Mouse (Mus musculus) limb, embryonic 12.5 days (tissue): ENCODE data around the gene Ppp1r13l. TPM values are rescaled to one million over a fixed set of nuclear protein-coding genes. Genes with fewer than 3 reads are reported as not detected.

ENCODE experiments used
- ATAC-seq: fragments of 200-750 bp; cut with Nextera tagmentation; 2 replicates; pipeline ENCODE4 v1.8.0; 2017; ENCODE audit warnings: low read depth, moderate TSS enrichment; ENCODE audit not compliant: insufficient number of reproducible peaks, insufficient read depth, low FRiP score, low TSS enrichment
- H3K27ac ChIP-seq: fragments of 300-500 bp; sonication (generic); 2 replicates; pipeline ENCODE4 v1.5.1; 2016; ENCODE audit warnings: mild to moderate bottlenecking, moderate library complexity
- H3K27me3 ChIP-seq: fragments of 300-500 bp; sonication (generic); 2 replicates; pipeline ENCODE4 v1.6.1; 2016; ENCODE audit warnings: mild to moderate bottlenecking, moderate library complexity
- H3K36me3 ChIP-seq: fragments of 300-500 bp; sonication (generic); 2 replicates; pipeline ENCODE4 v1.6.1; 2016; ENCODE audit warnings: mild to moderate bottlenecking, moderate library complexity
- H3K4me1 ChIP-seq: fragments of 300-500 bp; sonication (generic); replicated peaks from 2 replicates; pipeline ENCODE4 v1.6.1; 2016
- H3K4me2 ChIP-seq: fragments of 300-500 bp; sonication (generic); 2 replicates; pipeline ENCODE4 v1.6.1; 2016; ENCODE audit warnings: mild to moderate bottlenecking, moderate library complexity
- H3K4me3 ChIP-seq: fragments of 300-500 bp; sonication (generic); replicated peaks from 2 replicates; pipeline ENCODE4 v1.5.1; 2016; ENCODE audit warnings: mild to moderate bottlenecking
- H3K9ac ChIP-seq: fragments of 300-500 bp; sonication (generic); replicated peaks from 2 replicates; pipeline ENCODE4 v1.6.1; 2016; ENCODE audit warnings: mild to moderate bottlenecking, moderate library complexity
- H3K9me3 ChIP-seq: fragments of 300-500 bp; sonication (generic); 2 replicates; pipeline ENCODE4 v1.6.1; 2016; ENCODE audit warnings: mild to moderate bottlenecking, moderate library complexity
- WGBS: fragments of 180-500 bp; shearing (Covaris S2); methylation state at CpG from one replicate; pipeline ENCODE4 v1.1.7; 2016; 5-methylcytosine and 5-hydroxymethylcytosine counted together
- polyA plus RNA-seq: library from polyadenylated mRNA; unstranded; fragments of >200 nt; fragmentation: Nextera tagmentation; extraction: Ambion mirVana; gene quantifications from 2 replicates; pipeline ENCODE4 v1.2.1, GENCODE M21; 2016

Gene Ppp1r13l
- polyA plus RNA-seq, 1 experiment from 2014 or later = 7.1 TPM

GRCm38 (mm10) chr7:19354991-19355390, 4.6 kb upstream of the Ppp1r13l start:
- Histone ChIP-seq H3K9ac (no peak overlapping the region), H3K4me3 (no peak overlapping the region), H3K36me3 (peaks cover 75% of the 10 kb centered on the region), H3K4me2 (no peak overlapping the region), H3K27me3 (no peaks in the 10 kb centered on the region), H3K9me3 (no peaks in the 10 kb centered on the region), H3K4me1 (peaks cover 9% of the 10 kb centered on the region), H3K27ac (no peak overlapping the region)
- WGBS = 93% methylated on average over 5 of the region's 5 CpGs
- no peak for ATAC-seq

- Histone ChIP-seq H3K9ac (no peak overlapping the region), H3K4me3 (no peak overlapping the region), H3K4me2 (no peak overlapping the region), H3K27ac (no peak overlapping the region), H3K9me3 (no peaks in the 10 kb centered on the region), H3K27me3 (no peaks in the 10 kb centered on the region), H3K36me3 (peaks cover 64% of the 10 kb centered on the region), H3K4me1 (peaks cover 10% of the 10 kb centered on the region)
- ATAC-seq = no peak
- 72% methylated on average over 10 of the region's 10 CpGs for WGBS
These were observed 3.2 kb upstream of the Ppp1r13l start for GRCm38 (mm10) chr7:19356311-19356710.

GRCm38 (mm10) chr7:19357381-19358375, 1.9 kb upstream of the Ppp1r13l start:
- Histone ChIP-seq H3K27me3 (peaks cover 12% of the 10 kb centered on the region), H3K9ac (peak overlapping the region; percentile 68), H3K4me1 (peaks cover 21% of the 10 kb centered on the region), H3K9me3 (no peaks in the 10 kb centered on the region), H3K36me3 (peaks cover 50% of the 10 kb centered on the region), H3K4me3 (peak overlapping the region; percentile 75), H3K4me2 (peak overlapping the region; percentile 98), H3K27ac (no peak overlapping the region)
- no peak for ATAC-seq
- WGBS = 93% methylated on average over 25 of the region's 25 CpGs

GRCm38 (mm10) chr7:19358634-19359033, 915 bp upstream of the Ppp1r13l start:
- Histone ChIP-seq H3K27ac (no peak overlapping the region), H3K4me1 (peaks cover 21% of the 10 kb centered on the region)

DNA sequence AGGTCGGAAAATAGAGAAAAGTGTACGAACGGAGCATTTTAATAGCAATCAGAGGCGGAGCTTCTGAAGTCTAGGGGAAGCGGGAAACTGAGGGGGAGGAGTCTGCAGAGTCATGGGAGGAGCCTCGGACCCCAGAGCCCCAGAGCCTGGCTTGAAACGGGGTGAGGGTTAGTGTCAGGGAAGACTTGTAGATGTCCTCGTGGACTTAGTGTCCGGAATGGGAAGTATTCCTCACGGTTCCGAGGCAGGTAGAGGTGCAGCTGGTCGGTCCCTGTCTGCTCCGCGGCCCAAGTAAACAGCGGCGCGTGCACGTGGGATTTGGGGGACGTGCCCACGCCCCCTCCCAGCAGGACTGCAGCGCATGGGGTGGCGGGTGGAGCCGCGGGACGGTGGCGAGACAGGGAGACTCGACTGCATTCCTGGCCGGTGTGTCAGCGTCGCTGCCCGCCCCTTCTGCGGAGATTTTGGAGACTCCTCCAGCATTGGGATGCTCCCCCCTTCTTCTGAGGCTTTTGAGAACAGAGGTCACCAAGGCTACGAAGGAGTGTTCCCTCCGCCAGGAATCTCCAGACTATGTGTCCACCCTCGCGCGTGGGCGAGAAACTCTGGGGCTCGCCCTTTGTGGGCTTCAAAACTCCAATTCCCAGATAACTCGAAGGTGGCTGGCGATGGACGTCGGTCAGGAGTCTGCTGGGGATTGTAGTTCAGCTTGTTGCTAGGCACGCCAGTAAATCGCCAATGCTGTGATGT, 518 bp downstream of the Ppp1r13l start:
- Histone ChIP-seq H3K27ac (peak overlapping the region; percentile 50; the same call in 1 of the 2 replicates), H3K9ac (peak overlapping the region; percentile 68), H3K36me3 (peaks cover 28% of the 10 kb centered on the region), H3K4me2 (peak overlapping the region; percentile 98), H3K4me3 (peak overlapping the region; percentile 75), H3K4me1 (peaks cover 21% of the 10 kb centered on the region), H3K27me3 (peaks cover 16% of the 10 kb centered on the region), H3K9me3 (no peaks in the 10 kb centered on the region)
- peak; percentile 65 for ATAC-seq
- WGBS = under 1% methylated on average over 45 of the region's 45 CpGs

More at GRCm38 (mm10) chr7:19358634-19359033, 915 bp upstream of the Ppp1r13l start:
- Histone ChIP-seq H3K4me2 (peak overlapping the region; percentile 98), H3K36me3 (peaks cover 41% of the 10 kb centered on the region), H3K4me3 (peak overlapping the region; percentile 75), H3K9ac (peak overlapping the region; percentile 68), H3K27me3 (peaks cover 16% of the 10 kb centered on the region), H3K9me3 (no peaks in the 10 kb centered on the region)
- ATAC-seq = no peak
- WGBS = 22% methylated on average over 13 of the region's 13 CpGs

DNA sequence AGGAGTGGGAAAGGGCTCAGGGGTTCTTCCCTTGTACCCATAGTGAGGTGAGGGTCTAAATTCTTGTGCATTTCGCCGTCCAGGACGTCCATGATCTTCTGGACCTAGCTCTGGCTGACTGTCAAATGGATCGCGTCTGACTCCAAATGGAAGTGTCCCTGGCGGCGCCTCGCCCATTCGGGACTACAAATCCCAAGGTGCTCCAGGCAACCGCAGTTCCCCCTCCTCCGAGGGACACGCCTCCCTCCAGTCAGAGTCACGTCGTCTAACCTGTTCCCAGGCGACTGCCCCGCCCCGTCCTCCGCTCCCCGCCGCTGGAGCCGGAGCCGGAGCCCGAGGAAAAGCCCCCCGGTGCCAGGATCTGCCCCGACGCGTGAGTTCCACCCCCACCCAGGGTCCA, 1.4 kb downstream of the Ppp1r13l start:
- Histone ChIP-seq H3K9me3 (no peaks in the 10 kb centered on the region), H3K27ac (no peak overlapping the region), H3K4me1 (peaks cover 21% of the 10 kb centered on the region), H3K9ac (peak overlapping the region; percentile 54), H3K36me3 (peaks cover 21% of the 10 kb centered on the region), H3K4me2 (peak overlapping the region; percentile 98), H3K4me3 (peak overlapping the region; percentile 75), H3K27me3 (peaks cover 16% of the 10 kb centered on the region)
- ATAC-seq = peak; percentile 26; the same call in 1 of the 2 replicates
- WGBS = under 1% methylated on average over 27 of the region's 27 CpGs

- ATAC-seq = no peak
- Histone ChIP-seq H3K4me2 (peak overlapping the region; percentile 98), H3K27me3 (peaks cover 16% of the 10 kb centered on the region), H3K4me3 (peak overlapping the region; percentile 75), H3K36me3 (peaks cover 14% of the 10 kb centered on the region), H3K9ac (no peak overlapping the region), H3K27ac (no peak overlapping the region), H3K4me1 (peaks cover 21% of the 10 kb centered on the region), H3K9me3 (no peaks in the 10 kb centered on the region)
- 8% methylated on average over 16 of the region's 16 CpGs for WGBS
These were observed 2.2 kb downstream of the Ppp1r13l start for GRCm38 (mm10) chr7:19361720-19362119.

- H3K4me1 ChIP-seq = peaks cover 21% of the 10 kb centered on the region
- H3K4me3 ChIP-seq = peak overlapping the region; percentile 75; the same call in 1 of the 2 replicates
- peaks cover 16% of the 10 kb centered on the region for H3K27me3 ChIP-seq
- no peak for ATAC-seq
- peaks cover 9% of the 10 kb centered on the region for H3K36me3 ChIP-seq
- 58% methylated on average over 4 of the region's 4 CpGs for WGBS
- peak overlapping the region; percentile 35; the same call in 1 of the 2 replicates for H3K27ac ChIP-seq
- no peaks in the 10 kb centered on the region for H3K9me3 ChIP-seq
- H3K9ac ChIP-seq = no peak overlapping the region
- peak overlapping the region; percentile 98 for H3K4me2 ChIP-seq
These were observed 2.7 kb downstream of the Ppp1r13l start for GRCm38 (mm10) chr7:19362276-19362675.

GRCm38 (mm10) chr7:19363881-19364280, 4.3 kb downstream of the Ppp1r13l start:
- no peak for ATAC-seq
- Histone ChIP-seq H3K36me3 (0 out of 2 replicates have a peak, but pooled peaks cover 2% of the 10 kb centered on the region), H3K27ac (no peak overlapping the region), H3K4me2 (no peak overlapping the region), H3K9ac (no peak overlapping the region), H3K4me1 (peaks cover 16% of the 10 kb centered on the region), H3K4me3 (no peak overlapping the region), H3K9me3 (no peaks in the 10 kb centered on the region), H3K27me3 (peaks cover 22% of the 10 kb centered on the region)
- 2% methylated on average over 18 of the region's 18 CpGs for WGBS

DNA sequence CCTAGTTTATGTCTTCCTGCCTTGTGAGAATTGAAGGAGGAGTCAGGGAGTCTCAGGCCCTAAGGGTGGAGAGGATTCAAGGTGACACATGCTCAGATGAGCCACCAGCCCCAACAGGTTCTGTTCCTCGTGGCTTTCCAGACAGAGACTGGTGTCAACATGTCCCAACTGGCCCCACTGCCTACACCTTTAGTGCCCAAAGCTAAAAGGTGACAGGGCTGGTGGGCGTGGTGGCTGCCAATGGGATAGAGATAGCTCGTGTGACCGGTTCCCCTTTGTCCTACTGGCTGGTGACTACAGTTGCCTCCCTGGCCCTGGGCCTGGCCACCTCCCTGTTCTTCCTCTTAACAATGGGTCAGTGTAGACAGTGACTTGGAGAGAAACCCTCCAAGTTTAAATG, 5.8 kb downstream of the Ppp1r13l start:
- Histone ChIP-seq H3K4me3 (no peak overlapping the region), H3K4me1 (peaks cover 22% of the 10 kb centered on the region), H3K36me3 (peaks cover 4% of the 10 kb centered on the region; the same call in 1 of the 2 replicates), H3K9ac (no peak overlapping the region), H3K9me3 (no peaks in the 10 kb centered on the region), H3K4me2 (no peak overlapping the region), H3K27me3 (peaks cover 34% of the 10 kb centered on the region), H3K27ac (no peak overlapping the region)
- ATAC-seq = no peak
- 79% methylated on average over 4 of the region's 4 CpGs for WGBS

GRCm38 (mm10) chr7:19368380-19368779, 8.8 kb downstream of the Ppp1r13l start:
- H3K36me3 ChIP-seq = peaks cover 9% of the 10 kb centered on the region; the same call in 1 of the 2 replicates
- H3K27me3 ChIP-seq = peaks cover 18% of the 10 kb centered on the region
- no peak overlapping the region for H3K4me2 ChIP-seq
- H3K4me3 ChIP-seq = no peak overlapping the region
- peaks cover 10% of the 10 kb centered on the region; the same call in 1 of the 2 replicates for H3K4me1 ChIP-seq
- no peaks in the 10 kb centered on the region for H3K9me3 ChIP-seq
- WGBS = 16% methylated on average over 16 of the region's 16 CpGs
- no peak overlapping the region for H3K9ac ChIP-seq
- no peak overlapping the region for H3K27ac ChIP-seq
- no peak for ATAC-seq
